Mouse (Mus musculus) frontal cortex, adult 2 months (tissue): Measurements from ENCODE around the gene Nxn. TPM values are rescaled to one million over a fixed set of nuclear protein-coding genes. Genes with fewer than 3 reads are reported as not detected.

Experiments
- DNase-seq, 2 experiments: peaks; one replicate each; pipeline ENCODE4 v3.0.0; 2022; ENCODE audit warnings: low spot score in 1 of 2; ENCODE audit errors: extremely low spot score in 1 of 2
- polyA plus RNA-seq: library from polyadenylated mRNA; depleted of rRNA; stranded (reverse); fragments of >200 nt; gene quantifications from 2 replicates; pipeline ENCODE4 v1.2.3, GENCODE M21; 2012

Nxn gene
- polyA plus RNA-seq, 1 experiment: 9.8 TPM

- no peak for DNase-seq
These were observed 61.2 kb downstream of the Nxn start for GRCm38 (mm10) chr11:76337764-76338163.

GRCm38 (mm10) chr11:76337236-76337635 lies 61.7 kb downstream of the Nxn start:
- no peak for DNase-seq

GRCm38 (mm10) chr11:76336224-76336623 lies 62.7 kb downstream of the Nxn start:
- no peak for DNase-seq

DNA sequence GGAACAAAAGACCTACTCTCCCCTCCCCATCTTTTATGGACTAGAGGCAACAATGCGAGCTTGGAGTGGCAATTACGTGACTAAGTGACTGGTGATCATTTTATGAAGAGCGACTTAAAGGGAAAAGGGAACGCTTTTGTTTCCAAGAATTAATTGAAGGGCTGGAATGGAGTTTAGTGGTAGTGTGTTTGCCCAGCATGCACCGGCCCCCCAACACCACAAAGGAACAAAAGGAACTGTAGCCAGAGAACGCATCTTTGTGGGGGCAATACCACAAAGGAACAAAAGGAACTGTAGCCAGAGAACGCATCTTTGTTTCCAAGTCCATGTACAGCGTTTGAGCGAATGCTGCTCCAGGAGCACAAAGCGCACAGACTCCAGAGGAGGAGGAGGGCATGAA lies 64.0 kb downstream of the Nxn start:
- DNase-seq: no peak

GRCm38 (mm10) chr11:76332240-76332639 lies 66.7 kb downstream of the Nxn start:
- no peak for DNase-seq

GRCm38 (mm10) chr11:76328522-76329290 lies 70.2 kb downstream of the Nxn start:
- DNase-seq: no peak

DNA sequence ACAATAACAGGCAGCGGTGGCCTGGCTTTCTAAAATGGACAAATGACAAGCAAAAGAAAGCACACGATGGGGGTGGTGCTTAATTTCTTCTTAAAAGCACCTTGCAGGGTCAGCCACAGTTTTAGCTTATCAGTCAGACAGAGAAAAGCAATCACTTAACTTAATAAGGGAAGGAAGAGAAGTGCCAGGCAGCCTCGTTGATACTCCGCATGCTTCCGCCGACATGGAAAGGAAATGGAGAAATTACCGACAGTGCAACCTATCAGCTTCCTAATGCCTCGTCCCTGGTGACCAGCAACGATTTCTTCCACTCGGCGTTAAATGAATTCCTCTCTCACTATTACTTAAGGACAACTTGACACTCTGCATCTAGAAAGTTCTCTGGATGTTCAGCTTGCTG lies 70.9 kb downstream of the Nxn start:
- no peak for DNase-seq

DNA sequence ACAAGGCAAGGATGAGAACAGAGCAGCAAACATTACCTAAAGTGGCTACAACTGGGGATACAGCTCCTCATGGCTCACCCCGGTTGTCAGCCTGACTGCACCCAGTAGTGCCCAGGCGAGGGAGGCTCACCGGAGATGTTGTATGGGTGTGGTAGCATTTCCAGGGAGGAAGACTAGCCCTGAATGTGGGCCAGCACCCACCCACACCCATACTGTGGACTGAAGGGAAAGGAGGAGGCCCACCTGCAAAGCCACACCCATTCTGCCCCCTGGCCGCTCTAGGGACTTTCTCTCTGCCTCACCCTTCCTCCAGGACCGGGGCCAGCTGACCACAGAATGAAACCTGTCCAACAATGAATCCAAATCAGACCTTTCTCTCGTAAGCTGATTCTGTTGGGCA lies 72.3 kb downstream of the Nxn start:
- no peak for DNase-seq

DNA sequence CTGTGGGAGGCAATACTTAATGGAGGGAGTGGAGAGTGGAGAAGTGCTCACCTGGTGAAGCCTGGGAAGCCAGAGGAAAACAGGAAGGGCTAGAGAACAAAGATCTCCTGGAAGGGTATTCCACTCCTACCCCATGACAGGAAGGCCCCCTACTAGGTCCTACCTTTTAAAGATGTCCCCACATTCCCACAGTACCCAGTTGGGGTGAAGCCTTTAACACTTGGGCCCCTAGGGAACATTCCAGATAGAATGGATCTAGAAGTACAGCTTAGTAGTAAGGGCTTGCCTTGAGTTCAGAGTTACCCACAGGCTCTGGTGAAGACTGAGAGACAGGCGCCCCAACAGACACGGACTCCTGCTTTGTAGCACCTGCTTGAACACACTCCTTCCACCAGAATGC lies 72.9 kb downstream of the Nxn start:
- DNase-seq: no peak

DNA sequence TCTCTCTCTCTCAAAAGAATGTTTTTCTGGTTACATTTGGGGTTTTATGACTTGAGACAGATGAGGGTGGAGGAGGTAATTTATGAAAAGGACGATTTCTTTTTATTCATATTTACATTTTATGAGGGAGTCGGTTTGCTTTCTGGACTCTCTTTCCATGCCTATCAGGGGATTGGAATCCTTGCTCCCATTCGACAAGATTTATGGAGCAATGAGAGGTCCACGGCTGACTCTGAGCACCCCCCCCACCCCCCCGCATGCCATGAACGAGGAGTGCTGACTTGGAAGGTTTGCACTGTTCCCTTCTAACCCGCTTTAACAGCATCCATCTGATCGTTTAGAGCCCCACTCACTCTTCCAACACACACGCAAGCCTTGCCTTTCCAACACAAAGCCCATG lies 74.1 kb downstream of the Nxn start:
- no peak for DNase-seq

DNA sequence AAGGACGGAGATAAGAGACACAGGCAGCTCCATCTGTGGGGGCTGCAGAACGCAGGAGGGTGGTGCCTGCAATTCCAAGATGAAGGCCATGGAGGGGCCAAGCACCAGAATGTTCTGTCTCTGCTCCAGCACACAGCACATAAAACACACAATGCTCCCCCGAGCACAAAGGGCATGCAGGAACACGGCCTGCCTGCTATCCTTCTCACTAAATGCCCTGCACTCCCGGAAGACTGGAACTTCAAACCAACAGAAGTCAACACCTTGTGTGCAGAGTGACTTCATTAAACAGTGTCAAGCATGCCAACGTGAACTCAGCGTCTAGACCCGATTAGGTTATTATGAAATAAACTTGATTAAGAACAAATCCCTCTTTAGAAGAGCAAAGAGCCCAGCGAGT lies 74.7 kb downstream of the Nxn start:
- no peak for DNase-seq

- no peak for DNase-seq
These were observed 76.0 kb downstream of the Nxn start for GRCm38 (mm10) chr11:76322939-76323338.

GRCm38 (mm10) chr11:76322081-76322480 lies 76.9 kb downstream of the Nxn start:
- no peak for DNase-seq

- DNase-seq: no peak
These were observed 78.5 kb downstream of the Nxn start for GRCm38 (mm10) chr11:76320475-76320874.

GRCm38 (mm10) chr11:76319714-76320435 lies 79.1 kb downstream of the Nxn start:
- DNase-seq: no peak

DNA sequence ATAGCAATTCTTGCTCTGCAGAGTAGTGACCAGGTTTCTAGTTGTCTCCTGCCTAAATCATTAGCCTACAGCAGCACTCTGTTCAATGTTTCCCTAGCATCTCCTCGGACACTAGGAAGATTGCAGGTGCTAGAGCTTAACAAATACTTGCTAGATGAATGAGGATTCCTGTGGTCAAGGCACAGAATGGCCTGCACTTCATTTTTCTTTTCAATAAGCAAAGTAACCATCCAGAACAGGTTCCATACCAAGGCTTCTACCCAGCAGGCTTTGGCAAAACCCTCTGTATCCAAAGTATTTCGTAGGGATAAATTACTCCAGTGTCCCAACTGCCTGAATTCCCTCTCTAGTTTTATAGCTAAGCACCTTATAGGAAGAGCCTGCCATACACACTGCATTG lies 81.0 kb downstream of the Nxn start:
- no peak for DNase-seq

- no peak for DNase-seq
These were observed 83.0 kb downstream of the Nxn start for GRCm38 (mm10) chr11:76315785-76316444.

DNA sequence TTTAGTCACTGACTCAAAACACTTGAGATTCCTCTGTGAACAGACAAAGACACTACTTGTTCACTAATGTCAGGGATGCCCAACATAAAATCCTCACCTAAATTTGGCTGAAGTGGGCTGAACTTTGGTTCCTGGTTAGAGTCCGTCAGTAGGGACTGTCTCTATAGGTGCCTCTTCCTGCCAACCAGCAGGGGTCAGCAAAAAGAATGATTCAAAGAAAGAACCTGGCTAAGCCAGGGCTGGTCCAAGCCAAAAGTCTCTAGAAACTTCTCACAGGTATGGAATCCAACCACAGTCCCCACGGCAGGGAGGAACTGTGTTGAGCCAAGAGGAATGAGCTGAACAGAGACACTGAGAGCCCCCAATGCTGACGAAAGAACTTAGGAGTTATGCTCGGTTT lies 84.2 kb downstream of the Nxn start:
- peak in 1 of 2 experiments; percentile 10 for DNase-seq

GRCm38 (mm10) chr11:76314140-76314539 lies 84.8 kb downstream of the Nxn start:
- DNase-seq: no peak

GRCm38 (mm10) chr11:76312805-76313204 lies 86.1 kb downstream of the Nxn start:
- DNase-seq: no peak

DNA sequence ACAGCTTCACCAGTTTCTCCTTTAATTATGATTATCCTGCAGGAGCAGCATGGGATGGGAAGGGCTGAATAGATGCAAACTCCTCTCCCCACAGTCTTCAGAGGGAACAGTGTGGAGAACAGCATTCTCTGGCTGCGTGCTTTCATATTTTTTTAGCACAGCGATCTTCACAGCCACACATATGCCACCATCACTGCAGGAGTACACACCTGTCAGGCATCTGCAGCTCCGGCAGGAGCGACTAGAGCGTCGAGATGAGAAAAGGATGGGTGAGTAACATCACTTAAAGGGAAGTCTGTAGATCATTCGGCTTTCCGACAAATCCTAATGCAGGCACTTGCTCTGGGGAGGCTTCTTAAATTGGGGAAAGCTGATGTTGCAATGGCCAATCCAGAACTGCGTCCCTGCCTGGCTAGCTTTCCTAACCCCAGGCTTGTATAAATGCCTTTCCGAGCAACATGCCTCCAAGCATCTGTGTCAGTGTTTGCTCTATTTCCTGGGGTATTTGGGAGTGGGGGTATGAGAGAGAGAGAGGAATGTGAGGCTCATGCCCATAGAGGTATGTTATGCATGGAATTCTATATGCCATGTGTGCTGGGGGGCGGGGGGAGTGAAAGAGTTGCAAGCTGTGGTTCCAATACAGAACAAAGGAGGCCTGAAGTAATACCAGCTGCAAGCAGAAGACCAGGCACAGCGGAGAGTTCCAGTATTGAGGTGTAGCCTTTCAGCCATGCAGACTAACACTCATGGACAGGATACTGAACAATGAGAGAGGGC lies 87.5 kb downstream of the Nxn start:
- no peak for DNase-seq
